ENCODE assay signal across 9 mouse cellular contexts in genomic region chr15:85734148-85734547, GRCm38 (mm10). TPM values are rescaled to one million over a fixed set of nuclear protein-coding genes. Genes with fewer than 3 reads are reported as not detected.
DNase-seq lines count a peak whose midpoint lies in the region; ATAC-seq lines count a peak whose summit lies in the region.
"Had no signal": no experiment of that assay in that cellular context is flagged by ENCODE, and none has a peak within 500 bp of the region (broad histone marks: within the 10 kb centered on the region; RNA-seq: fewer than 3 reads in every experiment).

No protein-coding gene starts in this region.

- no peaks in the 10 kb centered on the region for H3K36me3 ChIP-seq in erythroblast, embryonic 14.5 days (ENCODE audit: control insufficient read depth)
- no peaks in the 10 kb centered on the region for H3K36me3 ChIP-seq in embryonic facial prominence, embryonic 14.5 days (ENCODE audit: control insufficient read depth, insufficient read depth, low read length)
- no peaks in the 10 kb centered on the region for H3K36me3 ChIP-seq in liver, embryonic 13.5 days

- H3K4me2 ChIP-seq in embryonic facial prominence, embryonic 14.5 days (ENCODE audit: low read depth, low read length) = peak overlapping the region; percentile 82; the same call in 1 of the 2 replicates
- peak overlapping the region; percentile 76 for H3K4me2 ChIP-seq in liver, embryonic 13.5 days

- WGBS in embryonic facial prominence, embryonic 14.5 days = 40% methylated on average over 7 of the region's 8 CpGs
- WGBS in liver, embryonic 13.5 days (ENCODE audit: insufficient replicate concordance) = 35% methylated on average over 8 of the region's 8 CpGs

- no peak for ATAC-seq in erythroblast, adult 5-6 weeks (replicated peaks; ENCODE audit: low FRiP score, poor library complexity, severe bottlenecking)
- no peak for ATAC-seq in embryonic facial prominence, embryonic 14.5 days (ENCODE audit: low read depth)
- ATAC-seq in liver, embryonic 13.5 days (ENCODE audit: low read depth) = no peak

- peak; percentile 59 for DNase-seq in kidney, adult 9 months
- no peak for DNase-seq in kidney, postnatal 14 days
- DNase-seq in embryonic facial prominence, embryonic 14.5 days (ENCODE audit: low spot score) = no peak
- DNase-seq in liver, embryonic 13.5 days = no peak
- no peak for DNase-seq in thymus, postnatal 36 days
- no peak for DNase-seq in adrenal gland, postnatal 4 days (ENCODE audit: low spot score in 2 of 2)
- DNase-seq: gastrocnemius, postnatal 10 days had no signal

- peak overlapping the region; percentile 57 for H3K4me3 ChIP-seq in erythroblast, embryonic 14.5 days (replicated peaks)
- peak overlapping the region; percentile 71; the same call in 1 of the 2 replicates for H3K4me3 ChIP-seq in embryonic facial prominence, embryonic 14.5 days (ENCODE audit: low read depth, low read length)
- H3K4me3 ChIP-seq in liver, embryonic 13.5 days (replicated peaks) = 0 out of 2 replicates have a peak overlapping the region, but pooled peaks have one; percentile 63

- H3K27ac ChIP-seq in embryonic facial prominence, embryonic 14.5 days (replicated peaks; ENCODE audit: low read depth, low read length) = no peak overlapping the region
- H3K27ac ChIP-seq in liver, embryonic 13.5 days = no peak overlapping the region

- H3K9me3 ChIP-seq in erythroblast, embryonic 14.5 days (ENCODE audit: control insufficient read depth, low read length) = no peaks in the 10 kb centered on the region
- H3K9me3 ChIP-seq in embryonic facial prominence, embryonic 14.5 days (ENCODE audit: control insufficient read depth, low read length) = no peaks in the 10 kb centered on the region
- H3K9me3 ChIP-seq in liver, embryonic 13.5 days (replicated peaks) = no peaks in the 10 kb centered on the region

- H3K4me1 ChIP-seq in erythroblast, embryonic 14.5 days (ENCODE audit: control insufficient read depth) = peaks cover 10% of the 10 kb centered on the region
- H3K4me1 ChIP-seq in embryonic facial prominence, embryonic 14.5 days (ENCODE audit: control insufficient read depth, insufficient read depth, low read length) = peaks cover 4% of the 10 kb centered on the region; the same call in 1 of the 2 replicates
- H3K4me1 ChIP-seq in liver, embryonic 13.5 days (replicated peaks) = peaks cover 24% of the 10 kb centered on the region; the same call in 1 of the 2 replicates

- 0 out of 2 replicates have a peak overlapping the region, but pooled peaks have one; percentile 61 for H3K9ac ChIP-seq in embryonic facial prominence, embryonic 14.5 days (ENCODE audit: low read depth, low read length)
- H3K9ac ChIP-seq in liver, embryonic 13.5 days = no peak overlapping the region

- peaks cover 42% of the 10 kb centered on the region for H3K27me3 ChIP-seq in erythroblast, embryonic 14.5 days (ENCODE audit: control insufficient read depth)
- H3K27me3 ChIP-seq in embryonic facial prominence, embryonic 14.5 days (replicated peaks; ENCODE audit: control insufficient read depth, insufficient read depth, low read length) = peaks cover 67% of the 10 kb centered on the region
- H3K27me3 ChIP-seq in liver, embryonic 13.5 days = peaks cover 54% of the 10 kb centered on the region

RNA-seq across cellular contexts. Expression of gene Ppara, which starts 0.6 kb away (rescaled TPM):
- polyA plus RNA-seq in erythroblast, embryonic 14.5 days (2012) = not detected in 2 replicates
- not detected in 2 replicates for total RNA-seq in erythroblast, adult 5-6 weeks (2015; ENCODE audit: low replicate concordance)
- total RNA-seq in erythroblast, adult 5-6 weeks (2017; ENCODE audit: low replicate concordance) = not detected in 2 replicates
- 3.5 and 6.0 TPM in 2 replicates for polyA plus RNA-seq in embryonic facial prominence, embryonic 14.5 days (2014; fragmentation: Nextera tagmentation; extraction: Ambion mirVana)
- 7.5 and 10.3 TPM in 2 replicates for polyA plus RNA-seq in liver, embryonic 13.5 days (2015; fragmentation: Nextera tagmentation; extraction: Ambion mirVana)
- total RNA-seq in adrenal gland, postnatal 4 days (2021) = 10 to 100 TPM; 17.2 to 29.4 TPM
